Mouse (Mus musculus) neural tube, postnatal 0 days (tissue): ENCODE data around the gene Fndc7. TPM values are rescaled to one million over a fixed set of nuclear protein-coding genes. Genes with fewer than 3 reads are reported as not detected.

Source experiments
- polyA plus RNA-seq: library from polyadenylated mRNA; unstranded; fragments of >200 nt; fragmentation: Nextera tagmentation; extraction: Ambion mirVana; gene quantifications from 2 replicates; pipeline ENCODE4 v1.2.1, GENCODE M21; 2015

Gene Fndc7
- not detected in 2 replicates for polyA plus RNA-seq

DNA sequence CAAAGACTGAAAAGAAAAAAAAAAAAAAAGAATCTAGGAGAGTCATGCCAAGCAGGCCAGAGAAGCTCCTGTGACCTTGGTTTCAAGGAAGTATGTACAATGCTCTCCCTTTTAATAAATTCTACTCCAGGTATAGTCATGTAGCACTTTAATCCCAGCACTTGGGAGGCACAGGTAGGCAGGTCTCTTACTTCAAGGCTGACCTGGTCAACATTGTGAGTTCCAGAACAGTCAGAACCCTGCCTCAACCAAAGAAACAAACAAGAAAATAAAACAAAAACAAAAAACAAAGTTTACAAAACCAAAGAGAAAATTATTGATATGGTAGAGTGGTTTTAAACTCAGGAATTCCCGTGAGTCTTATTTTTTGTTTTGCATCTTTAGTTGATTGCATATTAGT, at the start of gene Fndc7:
Gene Fndc7 (minus strand): TSS at position 101 of the 400 bp plus-strand sequence.

DNA sequence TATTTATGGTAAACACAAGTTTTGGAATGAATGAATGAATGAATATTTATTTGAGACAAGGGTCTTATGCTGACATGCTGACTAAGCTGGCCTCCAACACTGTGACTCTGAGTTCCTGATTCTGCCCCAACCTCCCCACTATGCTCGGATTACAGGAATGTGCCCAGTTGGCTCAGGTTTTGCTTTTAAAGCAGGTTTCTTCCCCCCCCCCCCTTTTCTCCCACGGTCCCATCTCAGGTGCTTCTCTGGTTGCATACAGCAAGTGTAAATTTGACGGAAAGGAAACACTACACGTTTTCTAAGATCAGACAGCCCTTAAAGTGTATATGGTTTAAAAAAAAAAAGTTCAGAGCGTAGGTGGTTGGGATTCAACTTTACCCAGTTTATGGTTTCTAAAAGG, 49.8 kb upstream of the Fndc7 start, which contains the start of gene Henmt1:
Gene Henmt1 (plus strand): TSS at position 301 of the 400 bp plus-strand sequence.

DNA sequence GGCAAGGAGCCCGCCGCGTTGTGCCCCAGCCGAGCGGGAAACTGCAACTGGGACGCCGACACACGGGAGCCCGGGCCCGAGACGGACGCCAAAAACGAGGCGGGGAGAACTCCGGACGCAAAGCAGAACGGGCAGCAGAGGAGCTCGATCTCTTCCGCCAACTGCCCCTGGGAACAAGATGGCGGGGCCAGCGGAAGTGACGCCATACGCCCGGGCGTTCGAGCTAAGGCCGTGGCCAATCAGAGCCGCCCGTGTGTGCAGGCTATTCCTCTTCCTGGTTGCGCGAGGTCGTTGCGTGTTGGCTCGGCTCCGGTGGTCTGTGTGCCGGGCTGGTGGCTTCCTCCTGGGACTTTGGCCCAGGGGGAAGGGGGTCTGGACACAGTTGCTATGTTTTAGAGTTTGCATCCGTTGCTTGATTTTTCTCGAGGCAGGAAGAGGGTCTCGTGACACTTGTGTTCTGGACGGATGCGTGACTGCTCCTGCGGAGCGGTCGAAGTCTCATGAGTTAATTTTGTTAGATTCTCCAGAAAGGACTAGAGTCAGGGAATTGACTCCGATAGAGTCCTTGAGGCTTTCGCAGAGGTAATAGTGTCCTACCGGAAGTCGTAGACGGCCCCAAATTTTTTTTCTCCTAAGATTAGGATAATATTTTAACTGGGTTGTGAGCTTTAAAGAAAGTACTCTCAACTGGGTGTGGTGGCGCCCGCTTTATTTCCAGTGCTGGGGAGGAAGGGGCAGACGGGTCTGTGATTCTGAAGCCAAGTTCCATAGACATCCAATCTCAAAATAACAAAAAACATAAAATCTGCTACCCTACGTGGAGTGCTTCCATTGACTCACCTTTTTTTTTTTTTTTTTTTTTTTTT, 22.0 kb upstream of the Fndc7 start, which contains the start of gene Prpf38b:
Gene Prpf38b (minus strand): TSS at position 180 of the 866 bp plus-strand sequence.

DNA sequence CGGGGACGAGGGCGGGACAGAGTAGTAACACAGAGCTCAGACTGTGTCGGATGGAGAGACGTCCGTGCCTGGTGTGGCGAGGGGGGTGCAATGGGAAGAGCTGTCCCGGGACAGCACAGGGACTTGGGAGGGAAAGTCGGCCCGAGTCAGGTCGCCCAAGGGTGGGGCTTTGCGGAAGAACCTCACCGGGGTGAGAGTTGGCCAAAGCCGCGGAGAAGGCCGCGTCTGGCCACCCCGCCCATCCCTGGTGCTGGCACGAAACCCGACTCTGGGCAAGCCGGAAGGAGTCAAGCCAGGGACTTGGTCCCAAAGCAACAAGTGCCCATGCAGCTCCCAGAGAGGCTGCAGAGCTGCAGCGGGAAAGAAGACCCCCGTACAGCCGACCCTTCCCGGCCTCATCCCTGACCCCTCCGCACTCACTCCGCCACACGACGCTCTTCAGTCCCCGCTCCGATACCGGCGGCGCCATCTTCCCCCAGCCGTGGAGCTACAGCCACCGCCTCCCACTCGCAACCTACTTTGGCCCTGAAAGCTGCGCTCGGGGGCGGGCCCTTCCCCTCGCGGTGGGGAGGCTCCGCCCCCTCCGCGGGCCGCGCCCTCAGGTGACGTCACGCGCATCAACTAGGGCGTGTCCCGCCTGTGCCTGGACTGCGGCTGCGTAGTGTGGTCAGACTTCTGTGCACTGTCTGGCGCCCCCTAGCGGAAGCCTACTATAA, 49.6 kb downstream of the Fndc7 start, which contains the start of gene Stxbp3:
Gene Stxbp3 (minus strand): TSS at position 527 of the 716 bp plus-strand sequence.

Other genes starting within 250 kb of the Fndc7 start
- 39.7 and 44.1 TPM in 2 replicates for gene Clcc1, start 236.1 kb downstream of the Fndc7 start, polyA plus RNA-seq
- gene Gpsm2, start 167.7 kb downstream of the Fndc7 start, polyA plus RNA-seq: 16.1 and 18.6 TPM in 2 replicates
- not detected in 2 replicates for gene Aknad1, start 150.3 kb downstream of the Fndc7 start, polyA plus RNA-seq
- 13.9 and 16.9 TPM in 2 replicates for gene Stxbp3, start 49.5 kb downstream of the Fndc7 start, polyA plus RNA-seq
- 41.8 and 42.1 TPM in 2 replicates for gene Prpf38b, start 21.7 kb upstream of the Fndc7 start, polyA plus RNA-seq
- 2.5 and 4.0 TPM in 2 replicates for gene Henmt1, start 49.9 kb upstream of the Fndc7 start, polyA plus RNA-seq
- 1.5 and 1.7 TPM in 2 replicates for gene Gm9857, start 50.4 kb upstream of the Fndc7 start, polyA plus RNA-seq
- 23.9 and 27.0 TPM in 2 replicates for gene Fam102b, start 137.6 kb upstream of the Fndc7 start, polyA plus RNA-seq
- not detected in 2 replicates for gene Slc25a54, start 190.5 kb upstream of the Fndc7 start, polyA plus RNA-seq
- gene Slc25a24, start 233.1 kb upstream of the Fndc7 start, polyA plus RNA-seq: 2.3 and 3.4 TPM in 2 replicates